Mouse (Mus musculus): ENCODE data around the gene Sec24a. TPM values are rescaled to one million over a fixed set of nuclear protein-coding genes. Genes with fewer than 3 reads are reported as not detected.

Gene Sec24a
- polyA plus RNA-seq, 1 experiment: 6.9 TPM

- no peaks in the 10 kb centered on the region for H3K36me3 ChIP-seq (ENCODE audit: control insufficient read depth, insufficient read depth)
- H3K4me3 ChIP-seq: no peak overlapping the region
- H3K27me3 ChIP-seq (ENCODE audit: control insufficient read depth, insufficient read depth, insufficient read length): no peaks in the 10 kb centered on the region
- H3K79me2 ChIP-seq (ENCODE audit: control insufficient read depth, insufficient read depth): no peaks in the 10 kb centered on the region
- no peak for TF ChIP-seq MAX (IDR thresholded peaks at IDR 0.05; ENCODE audit: low read depth)
- TF ChIP-seq CEBPB (IDR thresholded peaks at IDR 0.05; ENCODE audit: insufficient read depth, poor library complexity, severe bottlenecking): no peak
- no peak for TF ChIP-seq MYOD1 (IDR thresholded peaks at IDR 0.05; ENCODE audit: control insufficient read depth in 1 of 3, insufficient read length in 2 of 3, low read depth in 2 of 3)
- TF ChIP-seq E2F4 (IDR thresholded peaks at IDR 0.05; ENCODE audit: insufficient read depth): no peak
- TF ChIP-seq POLR2AphosphoS2 (IDR thresholded peaks at IDR 0.05; ENCODE audit: insufficient read length, low read depth): no peak
- TF ChIP-seq REST (IDR thresholded peaks at IDR 0.05; ENCODE audit: insufficient read depth, insufficient read length): no peak
- no peak for TF ChIP-seq MYOG (IDR thresholded peaks at IDR 0.05; ENCODE audit: control insufficient read depth in 1 of 3, insufficient read depth in 1 of 3, insufficient read length in 2 of 3, low read depth in 2 of 3)
- no peak for TF ChIP-seq TCF3 (IDR thresholded peaks at IDR 0.05; ENCODE audit: insufficient read length, low read depth)
- no peak for TF ChIP-seq POLR2A (IDR thresholded peaks at IDR 0.05; ENCODE audit: insufficient read length, low read depth)
- no peak for TF ChIP-seq TCF12 (IDR thresholded peaks at IDR 0.05; ENCODE audit: insufficient read depth, poor library complexity, severe bottlenecking)
- TF ChIP-seq USF1 (IDR thresholded peaks at IDR 0.05; ENCODE audit: low read depth): no peak
- TF ChIP-seq SRF (IDR thresholded peaks at IDR 0.05; ENCODE audit: control insufficient read depth, insufficient read length, low read depth): no peak
- H3K4me2 ChIP-seq (ENCODE audit: low read depth): no peak overlapping the region
- no peak overlapping the region for H3ac ChIP-seq (ENCODE audit: control insufficient read depth, insufficient read length)
These were observed 106.5 kb downstream of the Sec24a start for GRCm38 (mm10) chr11:51656798-51657521.

- no peaks in the 10 kb centered on the region for H3K27me3 ChIP-seq (ENCODE audit: control insufficient read depth, insufficient read depth, insufficient read length)
- no peak overlapping the region for H3ac ChIP-seq (ENCODE audit: control insufficient read depth, insufficient read length)
- H3K4me3 ChIP-seq: no peak overlapping the region
- no peaks in the 10 kb centered on the region for H3K79me2 ChIP-seq (ENCODE audit: control insufficient read depth, insufficient read depth)
- no peak for TF ChIP-seq CEBPB (IDR thresholded peaks at IDR 0.05; ENCODE audit: insufficient read depth, poor library complexity, severe bottlenecking)
- no peak for TF ChIP-seq MAX (IDR thresholded peaks at IDR 0.05; ENCODE audit: low read depth)
- no peak for TF ChIP-seq MYOD1 (IDR thresholded peaks at IDR 0.05; ENCODE audit: control insufficient read depth in 1 of 3, insufficient read length in 2 of 3, low read depth in 2 of 3)
- no peak for TF ChIP-seq REST (IDR thresholded peaks at IDR 0.05; ENCODE audit: insufficient read depth, insufficient read length)
- no peak for TF ChIP-seq USF1 (IDR thresholded peaks at IDR 0.05; ENCODE audit: low read depth)
- no peak for TF ChIP-seq TCF3 (IDR thresholded peaks at IDR 0.05; ENCODE audit: insufficient read length, low read depth)
- no peak for TF ChIP-seq POLR2AphosphoS2 (IDR thresholded peaks at IDR 0.05; ENCODE audit: insufficient read length, low read depth)
- TF ChIP-seq E2F4 (IDR thresholded peaks at IDR 0.05; ENCODE audit: insufficient read depth): no peak
- no peak for TF ChIP-seq TCF12 (IDR thresholded peaks at IDR 0.05; ENCODE audit: insufficient read depth, poor library complexity, severe bottlenecking)
- H3K36me3 ChIP-seq (ENCODE audit: control insufficient read depth, insufficient read depth): no peaks in the 10 kb centered on the region
- H3K4me2 ChIP-seq (ENCODE audit: low read depth): no peak overlapping the region
These were observed 108.5 kb downstream of the Sec24a start for GRCm38 (mm10) chr11:51654891-51655290.

- H3K27me3 ChIP-seq (ENCODE audit: control insufficient read depth, insufficient read depth, insufficient read length): no peaks in the 10 kb centered on the region
- no peaks in the 10 kb centered on the region for H3K36me3 ChIP-seq (ENCODE audit: control insufficient read depth, insufficient read depth)
- no peaks in the 10 kb centered on the region for H3K79me2 ChIP-seq (ENCODE audit: control insufficient read depth, insufficient read depth)
- H3K4me3 ChIP-seq: no peak overlapping the region
- H3ac ChIP-seq (ENCODE audit: control insufficient read depth, insufficient read length): no peak overlapping the region
- no peak overlapping the region for H3K4me2 ChIP-seq (ENCODE audit: low read depth)
- TF ChIP-seq E2F4 (IDR thresholded peaks at IDR 0.05; ENCODE audit: insufficient read depth): no peak
- TF ChIP-seq MAX (IDR thresholded peaks at IDR 0.05; ENCODE audit: low read depth): no peak
- TF ChIP-seq CEBPB (IDR thresholded peaks at IDR 0.05; ENCODE audit: insufficient read depth, poor library complexity, severe bottlenecking): no peak
- TF ChIP-seq TCF12 (IDR thresholded peaks at IDR 0.05; ENCODE audit: insufficient read depth, poor library complexity, severe bottlenecking): no peak
- TF ChIP-seq POLR2A (IDR thresholded peaks at IDR 0.05; ENCODE audit: insufficient read length, low read depth): no peak
These were observed 109.7 kb downstream of the Sec24a start for GRCm38 (mm10) chr11:51653736-51654135.

GRCm38 (mm10) chr11:51652889-51653418, 110.5 kb downstream of the Sec24a start:
- H3K4me3 ChIP-seq: no peak overlapping the region
- no peaks in the 10 kb centered on the region for H3K36me3 ChIP-seq (ENCODE audit: control insufficient read depth, insufficient read depth)
- TF ChIP-seq E2F4 (IDR thresholded peaks at IDR 0.05; ENCODE audit: insufficient read depth) (no peak), TCF12 (IDR thresholded peaks at IDR 0.05; ENCODE audit: insufficient read depth, poor library complexity, severe bottlenecking) (no peak), SRF (IDR thresholded peaks at IDR 0.05; ENCODE audit: control insufficient read depth, insufficient read length, low read depth) (no peak), USF1 (IDR thresholded peaks at IDR 0.05; ENCODE audit: low read depth) (no peak), MYOG (IDR thresholded peaks at IDR 0.05; ENCODE audit: control insufficient read depth in 1 of 3, insufficient read depth in 1 of 3, insufficient read length in 2 of 3, low read depth in 2 of 3) (no peak), REST (IDR thresholded peaks at IDR 0.05; ENCODE audit: insufficient read depth, insufficient read length) (no peak), POLR2AphosphoS2 (IDR thresholded peaks at IDR 0.05; ENCODE audit: insufficient read length, low read depth) (no peak), POLR2A (IDR thresholded peaks at IDR 0.05; ENCODE audit: insufficient read length, low read depth) (no peak), MYOD1 (IDR thresholded peaks at IDR 0.05; ENCODE audit: control insufficient read depth in 1 of 3, insufficient read length in 2 of 3, low read depth in 2 of 3) (no peak), CEBPB (IDR thresholded peaks at IDR 0.05; ENCODE audit: insufficient read depth, poor library complexity, severe bottlenecking) (no peak), TCF3 (IDR thresholded peaks at IDR 0.05; ENCODE audit: insufficient read length, low read depth) (no peak), MAX (IDR thresholded peaks at IDR 0.05; ENCODE audit: low read depth) (no peak)
- H3K27me3 ChIP-seq (ENCODE audit: control insufficient read depth, insufficient read depth, insufficient read length): no peaks in the 10 kb centered on the region
- H3K4me2 ChIP-seq (ENCODE audit: low read depth): no peak overlapping the region
- H3ac ChIP-seq (ENCODE audit: control insufficient read depth, insufficient read length): no peak overlapping the region
- no peaks in the 10 kb centered on the region for H3K79me2 ChIP-seq (ENCODE audit: control insufficient read depth, insufficient read depth)
